Comparison of ENCODE assay signal across 21 mouse cellular contexts in the genomic region with DNA sequence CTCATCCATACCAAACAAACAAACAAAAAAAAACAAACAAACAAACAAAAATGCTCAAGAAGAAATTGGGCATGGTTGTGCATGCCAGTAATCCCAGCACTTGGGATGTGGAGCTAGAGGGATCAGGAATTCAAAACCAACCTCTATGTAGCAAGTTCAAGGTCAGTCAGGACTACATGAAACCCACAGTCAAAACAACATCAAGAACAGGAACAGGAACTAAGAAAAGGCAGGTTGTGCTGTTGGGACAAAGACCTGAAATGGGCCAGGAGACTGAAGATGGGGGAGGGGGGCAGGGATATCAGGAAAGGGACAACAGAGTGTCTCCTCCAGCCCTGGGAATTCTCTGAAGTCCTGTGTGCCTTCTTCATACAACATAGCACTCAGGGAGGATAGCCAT.
A peak's percentile ranks its signal among the peaks of the same experiment; 100 is the strongest.
DNase-seq lines count a peak whose midpoint lies in the region; ATAC-seq and TF ChIP-seq lines count a peak whose summit lies in the region.
"Had no signal": no experiment of that assay in that cellular context is flagged by ENCODE, and none has a peak within 500 bp of the region (broad histone marks: within the 10 kb centered on the region; RNA-seq: fewer than 3 reads in every experiment).

No protein-coding gene starts in this region.

- no peaks in the 10 kb centered on the region for H3K9me3 ChIP-seq in CH12.LX (replicated peaks; ENCODE audit: low read length)
- H3K9me3 ChIP-seq in midbrain, embryonic 14.5 days (ENCODE audit: control insufficient read depth, low read length) = no peaks in the 10 kb centered on the region
- no peaks in the 10 kb centered on the region for H3K9me3 ChIP-seq in hindbrain, postnatal 0 days (ENCODE audit: low read length)
- H3K9me3 ChIP-seq: heart, embryonic 10.5 days; hindbrain, embryonic 13.5 days; intestine, embryonic 15.5 days had no signal

- no peak overlapping the region for H3K4me3 ChIP-seq in CH12.LX (replicated peaks in 1 of 3; ENCODE audit: low read depth in 2 of 3, low read length in 2 of 3, poor library complexity in 1 of 3)
- no peak overlapping the region for H3K4me3 ChIP-seq in bone marrow macrophage, adult 2 months (ENCODE audit: insufficient read depth, low read length)
- no peak overlapping the region for H3K4me3 ChIP-seq in embryonic fibroblast, embryonic 13.5 days (ENCODE audit: insufficient read depth, low read length)
- no peak overlapping the region for H3K4me3 ChIP-seq in midbrain, embryonic 14.5 days (replicated peaks; ENCODE audit: low read depth, low read length)
- H3K4me3 ChIP-seq in hindbrain, postnatal 0 days (ENCODE audit: low read length) = no peak overlapping the region
- H3K4me3 ChIP-seq: heart, embryonic 10.5 days; hindbrain, embryonic 13.5 days; intestine, embryonic 15.5 days had no signal

- peak overlapping the region; percentile 92 for H3K27ac ChIP-seq in CH12.LX (ENCODE audit: insufficient read depth, low read depth)
- H3K27ac ChIP-seq in bone marrow macrophage, adult 2 months (ENCODE audit: insufficient read depth, low read depth, low read length) = peak overlapping the region; percentile 74
- H3K27ac ChIP-seq in embryonic fibroblast, embryonic 13.5 days (ENCODE audit: insufficient read depth, low read length) = peak overlapping the region; percentile 98; the same call in 1 of the 2 replicates
- no peak overlapping the region for H3K27ac ChIP-seq in midbrain, embryonic 14.5 days (replicated peaks; ENCODE audit: low read depth, low read length)
- H3K27ac ChIP-seq in hindbrain, postnatal 0 days = no peak overlapping the region
- H3K27ac ChIP-seq: hindbrain, embryonic 13.5 days had no signal

- no peak for TF ChIP-seq CTCF in CH12.LX (conservative IDR thresholded peaks at IDR 0.05 in 1 of 2, IDR thresholded peaks at IDR 0.05 in 1 of 2; ENCODE audit: low read depth in 2 of 2, low read length in 2 of 2)
- TF ChIP-seq CTCF in bone marrow macrophage, adult 2 months (IDR thresholded peaks at IDR 0.05; ENCODE audit: low read depth, low read length) = no peak
- no peak for TF ChIP-seq CTCF in embryonic fibroblast, embryonic 13.5 days (IDR thresholded peaks at IDR 0.05; ENCODE audit: borderline replicate concordance, insufficient read depth, low read length)
- TF ChIP-seq CTCF in hindbrain, postnatal 0 days (IDR thresholded peaks at IDR 0.05; ENCODE audit: low read depth) = no peak

- H3K4me1 ChIP-seq in CH12.LX (ENCODE audit: control insufficient read depth in 1 of 2, insufficient read depth in 2 of 2) = peaks cover 35 to 69% of the 10 kb centered on the region in 2 experiments
- H3K4me1 ChIP-seq in bone marrow macrophage, adult 2 months (ENCODE audit: control insufficient read depth, insufficient read depth, low read length) = peaks cover 73% of the 10 kb centered on the region
- H3K4me1 ChIP-seq in embryonic fibroblast, embryonic 13.5 days (ENCODE audit: control insufficient read depth, insufficient read depth, low read length) = peaks cover 16% of the 10 kb centered on the region
- no peaks in the 10 kb centered on the region for H3K4me1 ChIP-seq in midbrain, embryonic 14.5 days (ENCODE audit: control insufficient read depth, insufficient read depth, low read length)
- no peaks in the 10 kb centered on the region for H3K4me1 ChIP-seq in hindbrain, postnatal 0 days (ENCODE audit: insufficient read depth, low read length)
- H3K4me1 ChIP-seq: hindbrain, embryonic 13.5 days had no signal

- no peaks in the 10 kb centered on the region for H3K36me3 ChIP-seq in CH12.LX (replicated peaks in 1 of 2; ENCODE audit: control insufficient read depth in 1 of 2, insufficient read depth in 1 of 2, low read length in 1 of 2)
- no peaks in the 10 kb centered on the region for H3K36me3 ChIP-seq in midbrain, embryonic 14.5 days (ENCODE audit: control insufficient read depth, insufficient read depth, low read length)
- no peaks in the 10 kb centered on the region for H3K36me3 ChIP-seq in hindbrain, postnatal 0 days (ENCODE audit: insufficient read depth, low read length)
- H3K36me3 ChIP-seq: heart, embryonic 10.5 days; hindbrain, embryonic 13.5 days; intestine, embryonic 15.5 days had no signal

- dilution Hi-C loops in CH12.LX (cut with MboI; ENCODE audit: extremely low pct_ligation_motif_present, extremely low pct_unique_long_range_greater_than_20kb, low sequenced_read_pairs) = no loop called here

- 0 out of 2 replicates have a peak, but pooled peaks have one; percentile 18 for ATAC-seq in megakaryocyte progenitor cell, adult 5-6 weeks (replicated peaks; ENCODE audit: poor library complexity)
- ATAC-seq in midbrain, embryonic 14.5 days (ENCODE audit: low FRiP score, low TSS enrichment) = no peak
- no peak for ATAC-seq in hindbrain, postnatal 0 days
- ATAC-seq: CD4-positive, CD25-positive, alpha-beta regulatory T cell, adult 4 months; forebrain, embryonic 16.5 days; intestine, embryonic 15.5 days had no signal

- DNase-seq in CH12.LX (ENCODE audit: extremely low read depth) = peak; percentile 59
- no peak for DNase-seq in kidney, adult 8-10 months
- DNase-seq in midbrain, embryonic 14.5 days = no peak
- DNase-seq in hindbrain, postnatal 0 days (ENCODE audit: low spot score) = no peak
- DNase-seq: adrenal gland, postnatal 14 days; B cell, adult 2 months; cerebellum, adult 11-12 months; cerebellum, adult 9-11 months; cerebellum, postnatal 36 days; gastrocnemius, postnatal 25 days; heart, postnatal 10 days; heart, postnatal 4 days; kidney, adult 18-20 months had no signal

- TF ChIP-seq EP300 in CH12.LX (IDR thresholded peaks at IDR 0.05; ENCODE audit: low read length) = peak; percentile 68

- no peaks in the 10 kb centered on the region for H3K79me2 ChIP-seq in CH12.LX (replicated peaks; ENCODE audit: control insufficient read depth, extremely low read depth, insufficient read depth, poor library complexity, severe bottlenecking)

- peak overlapping the region; percentile 52 for H3K9ac ChIP-seq in CH12.LX (ENCODE audit: insufficient read depth, low read depth)
- no peak overlapping the region for H3K9ac ChIP-seq in midbrain, embryonic 14.5 days (replicated peaks; ENCODE audit: low read length)
- no peak overlapping the region for H3K9ac ChIP-seq in hindbrain, postnatal 0 days (replicated peaks; ENCODE audit: low read length)
- H3K9ac ChIP-seq: hindbrain, embryonic 13.5 days; intestine, embryonic 15.5 days had no signal

- in situ Hi-C loops in CH12.LX (cut with MboI; ENCODE audit: low pct_ligation_motif_present, low pct_unique_long_range_greater_than_20kb, low sequenced_read_pairs) = no loop called here

- H3K27me3 ChIP-seq in CH12.LX (replicated peaks) = no peaks in the 10 kb centered on the region
- no peaks in the 10 kb centered on the region for H3K27me3 ChIP-seq in midbrain, embryonic 14.5 days (ENCODE audit: control insufficient read depth, insufficient read depth, low read length)
- no peaks in the 10 kb centered on the region for H3K27me3 ChIP-seq in hindbrain, postnatal 0 days (ENCODE audit: insufficient read depth, low read length)
- H3K27me3 ChIP-seq: hindbrain, embryonic 13.5 days; intestine, embryonic 15.5 days had no signal

- no peak; the same call in 1 of the 2 replicates for TF ChIP-seq RAD21 in CH12.LX (IDR thresholded peaks at IDR 0.05; ENCODE audit: low read depth, low read length)

- TF ChIP-seq POLR2A in CH12.LX (IDR thresholded peaks at IDR 0.05; ENCODE audit: low read depth, low read length) = no peak
- TF ChIP-seq POLR2A in bone marrow macrophage, adult 2 months (IDR thresholded peaks at IDR 0.05; ENCODE audit: borderline replicate concordance, low read depth, low read length) = no peak
- TF ChIP-seq POLR2A in embryonic fibroblast, embryonic 13.5 days (IDR thresholded peaks at IDR 0.05; ENCODE audit: low read depth, low read length) = no peak

- H3K4me2 ChIP-seq in CH12.LX (ENCODE audit: insufficient read depth, low read depth, poor library complexity, severe bottlenecking) = peak overlapping the region; percentile 81
- no peak overlapping the region for H3K4me2 ChIP-seq in midbrain, embryonic 14.5 days (ENCODE audit: low read length)
- H3K4me2 ChIP-seq in hindbrain, postnatal 0 days (ENCODE audit: low read depth, low read length) = no peak overlapping the region
- H3K4me2 ChIP-seq: hindbrain, embryonic 13.5 days; intestine, embryonic 15.5 days had no signal

TF ChIP-seq in CH12.LX, 34 proteins besides CTCF, POLR2A, EP300 and RAD21:
- TF ChIP-seq POLR2AphosphoS2 (IDR thresholded peaks at IDR 0.05; ENCODE audit: low read depth, low read length) (no peak), ZNF384 (IDR thresholded peaks at IDR 0.05; ENCODE audit: low read depth, low read length) (no peak), MAX (IDR thresholded peaks at IDR 0.05; ENCODE audit: low read length) (no peak), IRF4 (IDR thresholded peaks at IDR 0.05; ENCODE audit: low read depth, low read length) (peak; percentile 59; the same call in 1 of the 2 replicates), MEF2A (IDR thresholded peaks at IDR 0.05; ENCODE audit: borderline replicate concordance, low read depth, low read length) (no peak), KAT2A (IDR thresholded peaks at IDR 0.05; ENCODE audit: insufficient replicate concordance, low read length) (no peak), E2F4 (IDR thresholded peaks at IDR 0.05; ENCODE audit: insufficient replicate concordance, low read depth, low read length) (no peak), HCFC1 (IDR thresholded peaks at IDR 0.05; ENCODE audit: low read depth, low read length) (no peak), ELF1 (IDR thresholded peaks at IDR 0.05; ENCODE audit: low read depth, low read length) (no peak), UBTF (IDR thresholded peaks at IDR 0.05; ENCODE audit: low read depth, low read length) (no peak), BHLHE40 (IDR thresholded peaks at IDR 0.05; ENCODE audit: low read depth, low read length) (no peak), MAFK (IDR thresholded peaks at IDR 0.05; ENCODE audit: insufficient replicate concordance, low read length) (no peak), NELFE (IDR thresholded peaks at IDR 0.05; ENCODE audit: low read depth, low read length) (no peak), MXI1 (IDR thresholded peaks at IDR 0.05; ENCODE audit: low read depth, low read length) (0 out of 2 replicates have a peak, but pooled peaks have one; percentile 28), CHD2 (IDR thresholded peaks at IDR 0.05; ENCODE audit: low read length) (peak; percentile 33; the same call in 1 of the 2 replicates), JUND (conservative IDR thresholded peaks at IDR 0.05; ENCODE audit: low read depth, low read length) (peak; percentile 29; the same call in 1 of the 2 replicates)
TF ChIP-seq in CH12.LX: peak in this region for 4.

Comparison
In these comparisons a context has a peak if more than half of its experiments do, and no peak if none do; other contexts are left out.
1. H3K27ac ChIP-seq: peak in CH12.LX (single experiment), bone marrow macrophage, adult 2 months (single experiment) and embryonic fibroblast, embryonic 13.5 days (single experiment); none in midbrain, embryonic 14.5 days (single experiment) and hindbrain, postnatal 0 days (single experiment).